Mouse (Mus musculus) brain, adult 2 months (tissue): Measurements from ENCODE around the gene Synj1.

Experiments
- DNase-seq: peaks from one replicate; pipeline ENCODE4 v3.0.0; 2011; ENCODE audit warnings: low read depth, low spot score

Gene Synj1

DNA sequence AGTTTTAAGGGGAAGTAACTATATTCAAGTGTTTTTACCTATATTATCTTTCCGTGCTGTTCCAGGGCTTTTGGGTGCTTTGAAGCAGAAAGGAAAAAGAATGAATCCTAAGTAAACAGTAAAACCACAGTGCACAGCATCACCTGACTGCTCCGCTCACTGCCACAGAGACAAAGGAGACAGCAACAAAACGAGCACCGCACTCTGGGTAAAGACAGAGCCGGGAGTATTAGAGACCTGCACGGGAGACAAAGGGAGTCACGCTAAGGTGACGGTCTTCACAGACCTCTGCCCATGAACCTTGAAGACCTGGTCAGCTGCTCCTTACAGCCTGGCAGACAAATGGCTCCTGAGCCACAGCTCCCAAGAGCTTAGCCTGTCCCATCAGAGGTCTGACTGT, 64.1 kb downstream of the Synj1 start:
- DNase-seq, result no peak

DNA sequence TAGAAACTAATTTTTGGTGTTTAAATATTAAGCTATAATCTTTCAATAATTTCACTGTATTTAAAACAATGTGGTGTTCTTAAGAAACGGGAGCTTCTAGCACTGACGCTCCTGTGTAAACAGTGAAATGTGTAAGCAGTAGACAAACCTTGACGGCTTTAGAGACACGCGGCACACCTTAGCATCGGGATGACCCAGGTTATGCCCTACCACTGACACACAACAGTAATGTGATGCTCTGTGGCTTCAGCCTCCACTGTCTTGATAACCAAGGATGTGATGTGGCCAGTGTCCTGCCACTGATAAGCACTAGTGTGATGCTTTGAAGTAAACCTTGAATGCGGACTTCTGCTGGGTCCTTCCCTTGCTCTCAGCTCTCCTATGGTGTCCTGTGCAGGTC, 69.9 kb downstream of the Synj1 start:
- no peak for DNase-seq

DNA sequence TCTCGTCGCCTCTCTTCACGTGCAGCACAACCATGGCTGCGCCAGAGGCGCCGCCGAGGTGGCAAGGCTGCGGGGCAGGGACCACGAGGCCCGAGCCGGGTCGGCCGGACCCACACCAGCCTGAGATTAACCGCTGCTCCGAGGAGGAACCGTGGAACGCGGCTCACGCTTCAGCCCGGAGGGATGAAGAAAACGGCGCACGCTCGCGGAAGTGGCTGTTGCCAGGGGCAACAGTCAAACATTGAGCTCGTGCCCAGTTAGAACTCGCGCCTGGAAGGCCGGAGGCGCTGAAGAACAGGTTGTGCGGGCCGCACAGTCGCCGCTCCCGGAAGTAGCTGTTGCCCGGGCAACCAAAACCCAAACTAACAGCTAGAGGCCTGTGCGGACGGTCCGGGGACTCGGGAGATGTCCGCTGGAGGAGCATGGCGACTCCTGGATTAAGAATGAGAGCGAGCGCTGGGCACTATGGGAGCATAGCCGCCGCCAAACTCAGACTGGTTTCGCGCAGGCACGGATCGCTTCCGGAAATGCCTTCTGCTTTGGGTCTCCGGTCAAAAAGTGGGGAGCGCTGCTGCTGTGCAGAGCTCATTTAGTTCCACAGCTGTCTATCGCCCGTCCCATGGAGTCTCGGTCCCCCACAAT, 76.3 kb downstream of the Synj1 start, which contains the start of gene Cfap298:
Gene Cfap298 (minus strand): TSS at position 428 of the 642 bp plus-strand sequence.
- peak; percentile 98 for DNase-seq

DNA sequence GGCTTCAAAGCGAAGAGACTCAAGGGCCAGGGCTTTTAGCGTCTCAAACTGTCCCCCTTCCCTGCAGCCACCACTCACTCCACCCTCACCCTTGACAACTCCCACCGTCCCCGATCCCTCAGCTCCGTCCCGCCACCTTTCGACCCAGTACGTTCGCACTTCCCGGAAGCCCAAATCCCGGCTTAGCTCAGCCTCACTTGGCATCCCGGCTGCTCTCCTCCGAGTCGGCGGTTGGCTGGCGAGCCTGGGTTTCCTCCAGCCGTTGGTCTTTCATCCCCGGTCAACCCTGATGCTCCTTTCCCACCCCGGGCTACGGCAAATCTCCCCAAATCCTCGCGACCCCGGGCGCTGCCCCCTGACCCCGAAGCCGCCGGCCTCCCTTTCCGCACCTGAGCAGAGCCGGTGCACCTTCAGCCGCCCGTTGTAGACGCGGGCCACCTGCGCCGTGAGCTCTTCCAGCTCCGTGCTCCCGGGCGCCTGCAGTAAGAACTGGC, 76.9 kb downstream of the Synj1 start:
- DNase-seq, result peak; percentile 80

DNA sequence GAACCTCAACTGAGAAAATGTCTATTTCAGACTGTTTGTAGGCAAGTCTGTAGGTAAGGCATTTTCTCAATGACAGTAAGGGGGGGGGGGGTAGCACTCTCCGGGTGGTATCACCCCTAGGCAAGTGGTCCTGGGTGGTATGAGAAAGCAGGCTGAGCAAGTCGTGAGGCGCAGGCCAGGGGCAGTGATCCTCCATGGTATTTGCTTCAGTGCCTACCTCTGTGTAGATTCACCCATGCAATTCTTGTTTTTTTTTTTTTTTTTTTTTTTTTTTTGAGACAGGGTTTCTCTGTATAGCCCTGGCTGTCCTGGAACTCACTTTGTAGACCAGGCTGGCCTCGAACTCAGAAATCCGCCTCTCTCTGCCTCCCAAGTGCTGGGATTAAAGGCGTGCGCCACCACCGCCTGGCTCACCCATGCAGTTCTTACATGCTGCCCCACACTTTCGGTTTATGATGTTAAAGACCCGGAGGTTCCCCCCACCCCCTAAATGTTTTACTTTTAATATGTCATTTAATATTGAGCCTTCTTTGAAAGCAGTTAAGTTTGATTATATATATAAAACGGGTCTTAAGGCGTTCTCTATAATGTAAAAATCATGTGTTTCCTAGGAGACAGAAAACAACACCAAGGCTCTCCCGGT, 77.5 kb downstream of the Synj1 start:
- no peak for DNase-seq

DNA sequence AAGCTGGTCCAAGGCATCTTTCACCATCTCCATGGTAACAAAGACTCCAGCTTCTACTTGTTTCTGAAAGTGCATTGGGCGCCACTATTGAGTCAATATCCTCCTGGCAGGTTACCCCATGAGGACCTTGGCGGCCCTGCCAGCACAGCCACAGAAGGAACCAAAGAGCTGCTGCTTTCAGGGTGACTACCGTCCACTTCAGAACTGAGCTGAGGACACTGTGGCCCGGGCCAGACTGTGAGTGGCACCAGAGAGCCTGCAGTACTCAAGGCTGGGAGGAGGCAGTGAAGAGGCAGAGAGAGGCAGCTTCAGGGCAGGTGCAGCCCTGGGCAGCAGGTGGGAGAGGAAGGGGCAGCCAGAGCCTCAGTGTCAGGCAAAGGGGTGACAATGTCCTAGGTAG, 83.7 kb downstream of the Synj1 start:
- no peak for DNase-seq

DNA sequence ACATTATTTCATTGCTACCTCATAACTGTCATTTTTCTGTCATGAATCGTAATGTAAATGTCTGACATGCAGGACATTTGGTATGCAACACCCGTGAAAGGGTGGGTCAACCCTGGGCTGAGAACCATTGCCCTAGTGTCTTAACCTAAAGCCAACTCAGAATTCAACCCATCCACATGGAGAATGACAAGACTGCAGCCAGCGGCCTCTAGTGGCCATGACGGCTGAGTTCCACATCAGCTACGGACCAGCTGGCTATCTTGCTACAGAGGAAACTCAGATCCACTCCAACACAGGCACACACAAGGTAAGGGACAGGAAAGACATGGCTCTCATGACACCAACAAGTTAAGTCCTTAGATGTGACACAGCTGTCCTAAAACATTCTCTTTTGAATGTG, 85.6 kb downstream of the Synj1 start:
- DNase-seq, result peak; percentile 80

DNA sequence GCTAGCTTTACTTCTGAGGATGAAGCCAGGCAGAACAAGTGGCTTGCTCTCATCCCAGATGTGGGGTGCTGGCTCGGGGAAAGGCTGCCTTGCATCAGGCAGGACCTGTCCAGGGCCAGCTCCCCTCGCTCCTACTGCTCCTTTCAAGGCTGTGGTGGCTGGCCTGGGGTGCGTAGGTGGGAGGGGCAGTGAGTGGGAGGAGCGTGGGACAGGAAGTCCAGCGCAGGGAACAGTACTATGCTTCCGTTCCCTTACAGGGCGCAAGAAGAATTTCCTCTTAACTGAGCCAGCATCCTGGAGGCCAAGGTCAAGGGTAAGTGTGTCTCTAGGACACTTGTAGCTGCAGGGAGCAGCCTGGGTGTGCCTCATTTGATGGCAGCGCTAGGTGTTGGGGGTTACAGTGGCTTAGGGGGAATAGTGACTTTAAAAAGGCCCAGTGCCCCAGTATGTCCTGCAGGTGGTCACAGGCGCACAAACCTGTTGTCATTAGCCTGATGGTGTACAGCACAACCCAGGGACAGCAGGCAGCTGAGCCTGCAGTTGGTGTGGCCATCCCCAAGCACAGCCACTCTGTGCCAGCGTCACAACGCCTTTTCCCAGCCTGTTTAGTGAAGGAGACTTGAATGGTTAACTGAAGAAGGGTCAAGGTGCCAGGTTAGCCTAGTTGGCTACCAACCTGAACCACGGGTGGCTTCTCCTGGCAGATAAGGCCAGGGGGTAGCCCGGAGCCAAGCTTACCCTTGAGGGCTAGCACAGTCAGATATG, 86.3 kb downstream of the Synj1 start:
- DNase-seq, result no peak

DNA sequence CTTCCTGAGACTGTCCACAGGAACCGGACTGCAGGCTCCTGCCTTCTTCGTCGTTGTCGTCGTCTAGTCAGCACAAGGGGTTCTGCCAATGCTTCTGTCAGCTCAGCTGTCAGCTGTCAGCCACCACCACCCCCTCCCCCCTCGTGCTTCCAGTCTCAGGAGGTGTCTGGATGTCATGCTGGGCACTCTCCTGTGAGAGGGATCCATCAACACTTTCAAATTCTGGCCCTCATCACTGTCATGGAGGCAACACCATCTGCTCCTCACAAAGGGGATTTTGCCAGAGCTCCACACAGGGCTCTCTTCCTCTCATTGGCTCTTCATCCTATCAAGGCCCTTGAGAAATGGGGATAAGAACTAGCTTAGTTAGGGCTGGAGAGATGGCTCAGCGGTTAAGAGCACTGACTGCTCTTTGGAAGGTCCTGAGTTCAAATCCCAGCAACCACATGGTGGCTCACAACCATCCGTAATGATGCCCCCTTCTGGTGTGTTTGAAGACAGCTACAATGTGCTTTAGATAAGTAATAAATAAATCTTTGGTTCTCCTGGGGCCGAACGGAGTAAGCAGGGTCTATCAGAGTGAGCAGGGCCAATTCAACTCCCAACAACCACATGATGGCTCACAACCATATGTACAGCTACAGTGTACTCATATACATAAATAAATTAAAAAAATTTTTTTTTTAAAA, 89.5 kb downstream of the Synj1 start:
- DNase-seq, result peak; percentile 88

DNA sequence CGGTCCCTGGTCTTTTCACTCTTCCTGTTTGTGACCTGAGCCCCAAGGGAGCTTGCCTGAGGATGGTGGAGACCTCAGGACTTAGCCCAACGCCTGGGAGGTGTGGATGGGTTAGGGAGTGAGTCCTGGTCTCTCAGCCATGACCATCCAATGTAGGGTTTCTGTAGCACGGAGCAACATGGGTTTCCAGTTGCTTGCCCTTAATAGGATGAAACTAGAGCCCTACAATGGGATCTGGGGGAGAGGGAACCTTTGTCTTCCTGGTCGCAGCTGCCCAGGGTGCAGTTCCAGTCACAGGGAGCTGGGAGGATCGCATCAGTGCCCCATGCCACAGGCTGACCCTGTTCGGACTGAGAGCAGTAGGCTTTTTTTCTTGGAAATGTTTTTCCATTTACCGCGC, 94.0 kb downstream of the Synj1 start:
- DNase-seq, result no peak

DNA sequence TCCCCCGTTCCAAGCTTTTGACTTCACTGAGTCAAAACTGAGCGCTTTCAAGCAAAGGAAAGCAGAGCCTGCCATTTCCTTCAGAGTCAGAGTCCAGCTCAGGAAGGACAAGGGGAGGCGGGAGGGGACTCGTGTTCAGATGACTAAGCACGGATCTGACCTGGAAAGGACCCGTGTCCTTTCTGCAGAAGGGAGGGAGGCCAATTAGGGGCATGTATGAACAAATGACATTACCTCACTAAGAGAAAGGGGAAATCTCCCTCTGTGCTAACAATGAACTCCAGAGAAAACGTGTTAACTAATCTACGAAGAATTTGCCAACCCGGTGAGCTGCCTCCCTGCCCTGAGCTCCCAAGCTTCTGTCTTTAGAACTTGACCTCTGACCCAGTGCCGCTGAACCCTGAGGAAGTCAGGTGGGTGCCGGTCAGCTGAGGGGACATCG, 95.0 kb downstream of the Synj1 start:
- DNase-seq, result no peak

DNA sequence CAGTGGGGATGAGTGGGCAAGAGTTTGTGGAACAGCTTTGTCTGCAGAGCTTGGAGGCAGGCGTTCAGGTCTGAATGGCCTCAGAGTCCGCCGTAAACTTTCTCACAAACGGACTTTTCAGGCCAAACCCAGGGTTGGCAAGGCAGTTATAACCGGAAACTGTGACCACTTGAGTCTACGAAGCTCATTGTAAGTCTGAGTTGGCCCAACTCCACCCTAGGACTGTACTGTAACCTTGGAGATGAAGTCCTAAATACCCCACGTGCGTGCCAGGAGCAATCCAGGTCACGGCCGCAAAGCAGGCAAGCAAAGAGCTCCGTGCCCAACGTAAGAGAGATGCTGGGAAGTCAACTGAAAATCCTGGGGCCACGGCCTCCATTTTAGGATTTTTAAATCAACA, 99.3 kb downstream of the Synj1 start:
- peak; percentile 19 for DNase-seq

DNA sequence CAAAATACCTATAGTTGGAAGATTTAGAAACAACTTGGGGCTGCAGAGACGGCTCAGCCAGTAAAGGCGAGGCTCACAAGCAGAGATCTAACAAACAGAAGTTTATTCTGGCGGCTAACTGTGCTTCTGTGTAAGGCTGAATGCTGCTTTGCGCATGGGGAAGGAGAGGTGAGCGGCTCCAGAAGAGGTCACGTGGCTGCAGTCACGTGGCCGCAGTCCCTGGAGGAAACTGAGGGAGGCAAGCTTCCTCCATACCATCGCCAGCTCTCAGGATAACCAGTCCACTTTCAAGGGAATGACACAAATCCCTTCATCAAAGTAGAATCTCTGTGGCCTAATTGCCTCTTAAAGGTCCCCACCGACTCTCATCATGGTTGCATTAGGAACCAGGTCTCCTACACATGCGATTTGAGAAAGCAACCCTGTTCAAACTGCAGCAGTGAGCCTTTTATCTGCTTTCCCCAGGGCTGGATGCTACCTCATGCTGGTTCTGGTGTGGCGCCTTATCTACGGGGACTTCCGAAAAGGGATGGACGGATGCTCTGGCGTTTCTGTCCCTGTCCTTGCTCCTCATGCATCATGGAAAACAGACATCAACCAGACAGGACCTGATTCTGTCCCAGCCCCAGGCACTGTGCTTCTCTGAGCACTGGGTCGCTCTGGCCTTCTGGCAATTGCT, 100.1 kb downstream of the Synj1 start:
- DNase-seq, result peak; percentile 23

DNA sequence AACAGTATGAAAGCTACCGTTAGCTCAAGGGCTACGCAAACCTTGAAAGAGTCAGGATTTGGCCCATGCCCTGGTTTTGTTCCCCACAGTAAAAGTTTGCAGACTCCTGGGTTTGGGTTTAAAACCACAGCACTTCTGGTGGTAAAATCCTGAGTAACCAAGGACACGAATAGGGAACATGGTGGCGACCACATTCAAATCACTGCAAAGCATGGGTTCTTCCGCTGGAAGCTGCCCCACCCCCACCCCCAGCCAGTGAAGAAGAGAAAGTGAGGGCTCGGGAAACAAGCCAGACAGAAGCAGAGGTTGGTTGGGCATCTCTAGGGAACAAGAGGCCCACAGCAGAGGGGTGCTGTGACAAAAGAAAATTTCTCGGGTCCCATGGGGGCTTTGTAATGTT, 103.9 kb downstream of the Synj1 start:
- DNase-seq, result no peak

DNA sequence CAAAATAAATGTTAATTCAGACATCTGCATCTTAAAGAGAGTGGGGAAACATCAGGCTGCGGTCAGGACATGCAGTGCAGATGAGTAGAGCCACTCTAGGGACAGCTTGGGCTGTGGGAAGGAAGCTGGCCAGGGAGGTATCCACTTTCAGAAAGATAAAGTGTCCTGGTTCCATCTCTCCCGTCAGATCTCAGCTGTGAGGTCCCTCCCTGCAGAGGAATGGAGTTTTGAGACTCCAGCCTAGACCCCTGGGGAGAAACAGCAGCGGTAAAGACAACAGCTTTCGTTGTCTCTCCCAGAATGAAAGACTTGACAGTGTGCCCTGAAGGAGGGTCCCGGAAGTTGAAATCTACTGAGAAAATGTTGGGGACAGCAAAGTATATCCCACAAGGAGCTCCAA, 107.8 kb downstream of the Synj1 start:
- DNase-seq, result no peak

DNA sequence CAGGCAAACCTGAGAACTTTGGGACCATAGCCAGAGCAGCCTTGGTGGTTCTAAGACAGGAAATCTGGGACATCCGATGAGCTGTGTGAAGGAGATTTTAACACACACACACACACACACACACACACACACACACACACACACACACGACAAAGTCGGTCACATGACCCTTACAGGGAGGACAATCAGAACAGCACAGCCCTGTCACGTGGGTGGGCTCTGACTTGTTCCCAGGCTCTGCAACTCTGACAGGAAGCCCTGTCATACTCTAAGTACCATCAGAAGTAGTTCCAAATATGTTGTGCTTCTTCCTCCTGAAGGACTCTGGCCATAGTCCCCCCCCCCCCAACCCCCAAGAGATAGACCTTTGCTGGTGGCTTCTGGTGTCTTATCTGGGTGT, 109.7 kb downstream of the Synj1 start:
- DNase-seq, result no peak

DNA sequence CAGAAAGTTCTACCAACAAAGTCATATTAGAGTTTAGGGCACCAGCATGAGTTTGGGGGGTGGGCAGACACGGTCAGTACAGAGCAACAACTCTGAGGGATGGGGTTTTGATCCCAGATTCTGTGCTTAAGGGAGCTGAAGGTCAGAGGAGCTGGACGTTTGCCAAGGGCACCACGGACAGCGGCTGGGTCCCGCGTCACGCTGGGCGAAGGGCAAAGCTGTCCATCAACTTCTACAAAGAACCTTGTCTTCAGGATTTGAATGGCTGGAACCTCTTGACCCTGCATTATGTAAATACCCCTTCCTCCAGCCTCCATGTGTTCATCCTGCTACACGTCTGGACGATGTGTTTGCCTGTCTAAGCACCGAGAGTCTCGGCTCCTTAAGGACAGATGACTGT, 111.6 kb downstream of the Synj1 start:
- no peak for DNase-seq

DNA sequence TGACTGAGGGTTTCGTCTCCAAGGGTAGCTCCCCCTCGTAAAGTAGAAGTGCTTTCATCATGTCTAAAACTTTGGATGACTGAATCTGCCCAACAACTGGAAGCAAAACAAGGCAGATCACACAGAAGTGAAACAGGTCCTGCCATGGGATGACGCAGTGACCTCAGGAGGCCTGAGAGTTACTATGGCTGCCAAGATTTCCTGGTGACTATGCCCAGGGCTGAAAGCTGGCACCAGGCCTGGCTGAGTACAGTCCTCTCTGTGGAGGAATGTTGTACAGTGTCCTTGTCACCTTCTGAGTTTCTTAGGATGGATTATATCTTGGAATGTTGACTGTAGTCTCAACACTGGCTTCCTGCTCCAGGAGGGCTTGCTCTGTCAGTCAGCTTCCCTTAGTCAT, 113.5 kb downstream of the Synj1 start:
- no peak for DNase-seq

DNA sequence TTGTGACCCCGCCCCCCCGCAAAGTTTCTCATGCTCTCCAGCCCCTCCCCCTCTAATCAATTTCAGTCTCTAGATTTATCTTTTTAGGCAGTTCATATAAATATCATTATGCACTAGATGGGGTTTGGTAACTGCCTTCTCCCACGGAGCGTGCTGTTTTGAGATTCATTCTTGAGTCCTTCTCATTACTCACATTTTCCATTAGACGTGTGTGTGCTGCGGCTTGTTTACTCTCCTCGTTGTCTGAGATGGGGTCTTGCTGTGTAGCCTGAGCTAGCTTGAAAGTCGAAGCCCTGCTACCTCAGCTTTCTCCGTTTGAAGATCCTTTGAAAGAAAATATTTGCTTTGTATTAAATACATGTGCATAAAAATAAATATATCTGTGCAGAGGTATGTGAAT, 117.3 kb downstream of the Synj1 start:
- no peak for DNase-seq

DNA sequence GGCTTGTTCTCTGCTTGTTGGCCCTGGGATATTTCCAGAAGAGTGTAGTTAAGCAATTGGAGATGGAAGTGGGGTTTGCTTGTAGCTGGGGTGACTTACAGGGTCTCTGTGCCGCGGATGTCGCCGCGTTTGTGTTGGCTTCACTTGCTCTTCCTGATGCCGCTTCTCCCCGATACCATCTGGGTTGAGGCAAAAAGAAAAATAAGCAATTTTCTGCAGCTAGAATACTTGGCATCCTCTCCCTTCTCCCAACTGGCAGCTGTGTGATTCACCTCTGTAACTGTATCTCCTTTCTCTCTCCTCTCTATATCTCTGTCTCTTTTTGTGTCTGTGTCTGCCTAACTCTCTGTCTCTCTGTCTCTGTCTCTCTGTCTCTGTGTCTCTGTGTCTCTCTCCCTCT, 118.1 kb downstream of the Synj1 start:
- DNase-seq, result no peak

DNA sequence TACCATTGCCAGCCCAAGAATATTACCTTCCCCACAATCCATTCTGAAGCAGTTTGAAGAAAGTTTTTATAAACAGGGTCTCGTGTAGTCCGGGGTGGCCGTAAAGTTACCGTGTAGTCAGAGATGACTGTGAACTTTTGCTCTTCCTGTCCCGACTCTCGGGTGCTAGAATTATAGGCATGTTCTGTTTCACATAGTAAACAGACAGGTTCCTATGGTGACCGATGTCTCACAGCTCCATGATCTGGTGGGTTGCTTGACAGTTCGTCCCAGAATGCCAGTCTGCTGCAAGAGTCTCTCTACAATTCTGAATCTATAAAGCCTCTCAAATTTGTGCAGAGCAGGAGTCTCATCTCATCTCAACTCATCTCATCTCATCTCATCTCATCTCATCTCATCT, 119.0 kb downstream of the Synj1 start:
- no peak for DNase-seq

DNA sequence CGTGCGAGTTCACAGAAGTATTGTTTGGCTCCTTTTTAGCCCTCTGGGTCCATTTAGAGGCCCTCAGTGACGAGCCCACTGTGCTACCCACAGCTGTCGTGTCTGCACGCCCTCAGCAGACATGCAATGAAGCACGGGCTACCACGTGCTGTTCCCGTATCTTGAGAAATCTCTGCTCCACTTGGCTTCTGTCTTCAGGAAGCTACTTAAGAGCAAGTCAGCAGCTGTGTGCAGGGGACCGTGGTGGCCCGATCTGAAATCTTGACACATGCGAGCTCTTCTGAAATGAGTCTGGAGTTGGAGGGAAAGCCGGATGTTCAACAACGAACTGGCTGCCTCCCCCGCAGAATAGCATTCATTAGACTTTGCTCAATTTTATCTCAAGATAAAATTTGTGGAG, 119.5 kb downstream of the Synj1 start:
- peak; percentile 32 for DNase-seq
